Mouse (Mus musculus): Measurements from ENCODE around the gene Sdccag8. TPM values are rescaled to one million over a fixed set of nuclear protein-coding genes. Genes with fewer than 3 reads are reported as not detected.

Gene Sdccag8
- polyA plus RNA-seq, 1 experiment from 2014 or later = 15.6 TPM

DNA sequence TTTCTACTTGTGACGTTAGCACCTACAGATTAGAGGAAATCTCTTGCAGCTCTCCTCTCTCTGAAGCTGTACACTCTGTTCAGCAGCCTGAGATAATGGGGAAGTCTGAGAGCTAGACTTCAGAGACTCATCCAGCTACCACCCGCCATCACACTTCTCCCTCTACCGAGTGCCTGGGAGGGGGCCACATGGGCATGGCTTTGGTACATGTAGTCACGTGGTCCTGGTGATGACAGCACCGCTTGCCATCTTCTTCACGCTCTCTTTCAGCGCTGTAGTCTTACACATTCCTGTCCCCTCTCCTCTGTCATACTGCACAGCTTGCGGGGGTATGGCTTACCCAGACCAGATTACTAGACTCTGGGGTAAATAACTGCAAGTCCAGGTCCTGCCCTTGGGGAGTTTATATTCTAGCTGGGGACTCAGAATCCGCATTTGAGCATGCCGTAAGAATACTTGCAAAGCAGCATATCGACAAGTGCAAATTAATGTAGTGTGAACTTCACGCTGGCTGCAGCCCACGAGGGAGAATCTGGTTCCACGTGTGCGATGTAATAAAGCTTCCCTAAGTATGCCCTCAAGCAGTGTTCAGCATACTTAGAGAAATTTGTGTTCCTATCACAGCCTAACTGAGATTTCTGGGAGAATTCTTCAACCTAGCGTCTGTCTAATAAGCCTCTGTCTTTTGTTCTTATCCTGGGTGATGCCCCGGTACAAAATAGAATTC is 70.9 kb downstream of the Sdccag8 start:
- no peaks in the 10 kb centered on the region for H3K27me3 ChIP-seq (replicated peaks)
- H3K36me3 ChIP-seq = no peaks in the 10 kb centered on the region
- H3K27ac ChIP-seq = no peak overlapping the region
- H3K4me1 ChIP-seq = no peaks in the 10 kb centered on the region
- H3K9me3 ChIP-seq = no peaks in the 10 kb centered on the region
- H3K9ac ChIP-seq = no peak overlapping the region
- 86% methylated on average over 17 of the region's 17 CpGs for WGBS
- H3K4me2 ChIP-seq = no peak overlapping the region
- no peak overlapping the region for H3K4me3 ChIP-seq (replicated peaks)
- no peak for ATAC-seq (ENCODE audit: insufficient read depth, low FRiP score, low read depth)

DNA sequence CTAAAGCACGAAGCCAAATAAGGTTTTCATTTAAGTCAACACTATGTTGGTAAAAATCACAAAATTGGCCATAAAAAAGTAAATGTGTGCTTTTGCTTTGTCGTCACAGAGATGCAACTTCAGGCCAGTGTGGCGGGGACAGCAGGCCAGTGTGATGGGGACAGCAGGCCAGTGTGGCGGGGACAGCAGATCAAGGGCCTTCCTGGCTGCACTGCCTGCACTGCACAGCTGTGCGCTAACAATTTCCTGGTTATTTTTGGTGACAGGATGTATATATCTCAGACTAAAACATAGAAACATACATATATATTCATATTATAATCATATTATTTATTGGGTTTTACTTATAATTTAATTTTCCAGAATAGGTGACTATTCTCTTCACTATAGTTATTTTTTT is 71.5 kb downstream of the Sdccag8 start:
- no peaks in the 10 kb centered on the region for H3K9me3 ChIP-seq
- ATAC-seq (ENCODE audit: insufficient read depth, low FRiP score, low read depth) = no peak
- WGBS = 79% methylated on average over 5 of the region's 5 CpGs

GRCm38 (mm10) chr1:176903741-176904140 is 89.3 kb downstream of the Sdccag8 start:
- Histone ChIP-seq H3K9ac (no peak overlapping the region), H3K36me3 (no peaks in the 10 kb centered on the region), H3K4me3 (replicated peaks) (no peak overlapping the region), H3K27ac (no peak overlapping the region), H3K27me3 (replicated peaks) (no peaks in the 10 kb centered on the region), H3K9me3 (no peaks in the 10 kb centered on the region), H3K4me1 (no peaks in the 10 kb centered on the region), H3K4me2 (no peak overlapping the region)
- ATAC-seq (ENCODE audit: insufficient read depth, low FRiP score, low read depth) = no peak
- 82% methylated on average over 6 of the region's 6 CpGs for WGBS

More for the DNA sequence above, 71.5 kb downstream of the Sdccag8 start:
- Histone ChIP-seq H3K27ac (no peak overlapping the region), H3K4me3 (replicated peaks) (no peak overlapping the region), H3K4me1 (no peaks in the 10 kb centered on the region), H3K9ac (no peak overlapping the region), H3K4me2 (no peak overlapping the region), H3K36me3 (no peaks in the 10 kb centered on the region), H3K27me3 (replicated peaks) (no peaks in the 10 kb centered on the region)

DNA sequence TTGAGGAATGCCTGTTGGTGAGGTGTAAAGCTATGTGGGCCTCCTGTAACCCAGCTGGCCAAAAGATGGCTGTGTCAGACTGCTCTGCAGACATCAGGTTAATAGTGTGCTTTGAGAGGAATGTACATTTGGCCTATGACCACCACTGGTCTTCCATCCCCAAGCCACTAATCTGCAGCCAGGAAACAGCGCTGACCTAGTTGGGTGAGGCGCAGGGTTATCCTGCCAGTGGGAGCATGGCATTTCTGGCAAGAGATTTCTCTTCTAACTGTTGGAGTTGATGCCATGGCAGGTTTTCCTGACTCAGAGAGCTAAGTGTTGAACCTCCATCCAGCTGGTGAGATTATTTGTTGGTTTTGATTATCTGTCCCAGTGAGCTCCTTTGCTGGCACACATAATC is 101.5 kb downstream of the Sdccag8 start:
- ATAC-seq (ENCODE audit: insufficient read depth, low FRiP score, low read depth) = no peak
- peaks cover 3% of the 10 kb centered on the region; the same call in 1 of the 2 replicates for H3K36me3 ChIP-seq
- no peak overlapping the region for H3K4me3 ChIP-seq (replicated peaks)
- 91% methylated on average over 2 of the region's 2 CpGs for WGBS
- H3K27me3 ChIP-seq (replicated peaks) = no peaks in the 10 kb centered on the region
- no peak overlapping the region for H3K27ac ChIP-seq
- H3K9me3 ChIP-seq = no peaks in the 10 kb centered on the region
- no peak overlapping the region for H3K4me2 ChIP-seq
- H3K4me1 ChIP-seq = no peaks in the 10 kb centered on the region
- H3K9ac ChIP-seq = no peak overlapping the region

DNA sequence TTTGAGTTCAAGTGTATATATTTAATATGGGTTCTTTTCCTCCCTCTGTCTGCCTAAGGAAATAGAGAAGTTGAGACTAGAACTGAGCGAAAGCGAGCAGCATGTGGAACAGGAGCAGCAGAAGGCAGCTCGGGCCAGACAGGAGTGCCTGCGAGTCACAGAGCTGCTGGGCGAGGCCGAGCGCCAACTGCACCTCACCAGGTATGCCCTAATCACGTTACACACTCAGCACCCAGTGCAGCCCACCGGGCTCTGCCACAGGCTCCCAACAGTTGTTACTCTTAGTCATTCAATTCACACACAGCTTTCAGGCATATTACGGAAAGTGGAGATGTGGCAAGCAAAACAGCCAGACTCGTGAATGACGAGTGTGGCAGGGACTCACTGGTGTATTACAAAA is 105.0 kb downstream of the Sdccag8 start:
- Histone ChIP-seq H3K4me3 (replicated peaks) (no peak overlapping the region), H3K4me1 (no peaks in the 10 kb centered on the region), H3K36me3 (peaks cover 3% of the 10 kb centered on the region; the same call in 1 of the 2 replicates), H3K9ac (no peak overlapping the region), H3K27ac (no peak overlapping the region), H3K9me3 (no peaks in the 10 kb centered on the region), H3K4me2 (no peak overlapping the region), H3K27me3 (replicated peaks) (no peaks in the 10 kb centered on the region)
- WGBS = 94% methylated on average over 12 of the region's 12 CpGs
- ATAC-seq (ENCODE audit: insufficient read depth, low FRiP score, low read depth) = no peak

GRCm38 (mm10) chr1:176922842-176923241 is 108.4 kb downstream of the Sdccag8 start:
- Histone ChIP-seq H3K27ac (no peak overlapping the region), H3K4me2 (no peak overlapping the region), H3K9me3 (no peaks in the 10 kb centered on the region), H3K4me3 (replicated peaks) (no peak overlapping the region), H3K36me3 (peaks cover 3% of the 10 kb centered on the region; the same call in 1 of the 2 replicates), H3K4me1 (no peaks in the 10 kb centered on the region), H3K27me3 (replicated peaks) (no peaks in the 10 kb centered on the region), H3K9ac (no peak overlapping the region)
- WGBS = 92% methylated on average over 5 of the region's 5 CpGs
- no peak for ATAC-seq (ENCODE audit: insufficient read depth, low FRiP score, low read depth)

GRCm38 (mm10) chr1:176926009-176926408 is 111.5 kb downstream of the Sdccag8 start:
- Histone ChIP-seq H3K4me1 (no peaks in the 10 kb centered on the region), H3K9ac (no peak overlapping the region), H3K27me3 (replicated peaks) (no peaks in the 10 kb centered on the region), H3K27ac (no peak overlapping the region), H3K4me2 (no peak overlapping the region), H3K9me3 (no peaks in the 10 kb centered on the region), H3K4me3 (replicated peaks) (no peak overlapping the region), H3K36me3 (no peaks in the 10 kb centered on the region)
- WGBS = 42% methylated on average over 5 of the region's 5 CpGs
- ATAC-seq (ENCODE audit: insufficient read depth, low FRiP score, low read depth) = no peak

DNA sequence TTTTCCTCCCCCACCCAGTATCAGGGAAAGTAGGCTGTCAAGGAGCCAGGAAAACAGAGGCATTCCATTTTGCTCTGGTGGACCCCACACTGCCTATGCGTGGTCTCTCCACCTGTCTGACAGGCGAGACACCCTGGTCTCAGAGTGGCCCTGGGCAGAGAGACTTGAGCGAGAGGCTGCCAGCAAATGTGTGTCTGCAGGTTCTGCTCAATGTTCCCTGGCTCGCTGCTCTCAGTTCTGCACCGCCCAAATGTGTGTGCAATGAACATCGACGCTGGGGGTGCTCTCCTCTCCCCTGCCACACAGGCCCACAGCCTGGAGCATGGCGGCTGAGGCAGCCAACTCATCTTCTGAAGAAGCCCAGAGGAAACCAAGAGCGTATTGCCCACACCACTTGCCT is 112.9 kb downstream of the Sdccag8 start:
- H3K27ac ChIP-seq = no peak overlapping the region
- no peaks in the 10 kb centered on the region for H3K36me3 ChIP-seq
- H3K4me3 ChIP-seq (replicated peaks) = no peak overlapping the region
- no peaks in the 10 kb centered on the region for H3K27me3 ChIP-seq (replicated peaks)
- 91% methylated on average over 9 of the region's 9 CpGs for WGBS
- no peak overlapping the region for H3K4me2 ChIP-seq
- ATAC-seq (ENCODE audit: insufficient read depth, low FRiP score, low read depth) = no peak
- H3K4me1 ChIP-seq = no peaks in the 10 kb centered on the region
- H3K9me3 ChIP-seq = no peaks in the 10 kb centered on the region
- no peak overlapping the region for H3K9ac ChIP-seq

GRCm38 (mm10) chr1:176929710-176930109 is 115.2 kb downstream of the Sdccag8 start:
- H3K9ac ChIP-seq = no peak overlapping the region
- H3K4me2 ChIP-seq = no peak overlapping the region
- H3K4me1 ChIP-seq = no peaks in the 10 kb centered on the region; the same call in 1 of the 2 replicates
- no peak overlapping the region for H3K27ac ChIP-seq
- WGBS = 91% methylated on average over 8 of the region's 8 CpGs
- ATAC-seq (ENCODE audit: insufficient read depth, low FRiP score, low read depth) = no peak
- H3K9me3 ChIP-seq = no peaks in the 10 kb centered on the region
- no peak overlapping the region for H3K4me3 ChIP-seq (replicated peaks)
- no peaks in the 10 kb centered on the region for H3K36me3 ChIP-seq
- no peaks in the 10 kb centered on the region for H3K27me3 ChIP-seq (replicated peaks)

- H3K4me3 ChIP-seq (replicated peaks) = no peak overlapping the region
- H3K27me3 ChIP-seq (replicated peaks) = no peaks in the 10 kb centered on the region
- ATAC-seq (ENCODE audit: insufficient read depth, low FRiP score, low read depth) = no peak
- no peak overlapping the region for H3K9ac ChIP-seq
- WGBS = 88% methylated on average over 2 of the region's 2 CpGs
- H3K4me1 ChIP-seq = no peaks in the 10 kb centered on the region; the same call in 1 of the 2 replicates
- no peaks in the 10 kb centered on the region for H3K9me3 ChIP-seq
- H3K27ac ChIP-seq = no peak overlapping the region
- no peaks in the 10 kb centered on the region for H3K36me3 ChIP-seq
- no peak overlapping the region for H3K4me2 ChIP-seq
These were observed 116.1 kb downstream of the Sdccag8 start for GRCm38 (mm10) chr1:176930574-176930973.

GRCm38 (mm10) chr1:176930981-176931500 is 116.6 kb downstream of the Sdccag8 start:
- no peak for ATAC-seq (ENCODE audit: insufficient read depth, low FRiP score, low read depth)
- no peak overlapping the region for H3K27ac ChIP-seq
- no peak overlapping the region for H3K4me3 ChIP-seq (replicated peaks)
- H3K4me2 ChIP-seq = no peak overlapping the region
- H3K4me1 ChIP-seq = no peaks in the 10 kb centered on the region; the same call in 1 of the 2 replicates
- H3K36me3 ChIP-seq = no peaks in the 10 kb centered on the region
- no peak overlapping the region for H3K9ac ChIP-seq
- no peaks in the 10 kb centered on the region for H3K27me3 ChIP-seq (replicated peaks)
- 79% methylated on average over 4 of the region's 4 CpGs for WGBS
- H3K9me3 ChIP-seq = no peaks in the 10 kb centered on the region

DNA sequence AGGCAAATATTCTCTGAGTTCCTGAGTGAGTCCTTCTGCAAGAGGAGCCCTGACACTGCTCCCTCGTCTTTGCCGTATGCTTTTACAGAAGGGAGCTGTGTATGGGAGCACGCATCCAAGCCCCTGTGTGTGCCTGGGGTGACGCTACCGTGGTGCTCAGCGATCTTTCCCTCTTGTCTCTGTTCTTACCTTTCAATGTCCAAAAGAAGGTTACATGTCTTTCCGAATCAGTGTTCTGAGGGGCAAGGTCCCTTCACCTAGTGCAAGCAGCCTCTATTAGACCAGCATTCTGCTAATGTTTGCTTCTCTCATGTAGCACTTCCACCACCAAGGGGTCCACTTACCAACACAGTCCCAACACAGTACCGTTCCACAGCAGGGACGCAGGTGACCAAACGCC is 117.1 kb downstream of the Sdccag8 start:
- Histone ChIP-seq H3K4me1 (no peaks in the 10 kb centered on the region; the same call in 1 of the 2 replicates), H3K27ac (no peak overlapping the region), H3K27me3 (replicated peaks) (no peaks in the 10 kb centered on the region), H3K4me3 (replicated peaks) (no peak overlapping the region), H3K9ac (no peak overlapping the region), H3K4me2 (no peak overlapping the region), H3K9me3 (no peaks in the 10 kb centered on the region), H3K36me3 (no peaks in the 10 kb centered on the region)
- ATAC-seq (ENCODE audit: insufficient read depth, low FRiP score, low read depth) = no peak
- 84% methylated on average over 10 of the region's 10 CpGs for WGBS
